Mouse (Mus musculus): ENCODE data around the gene Dusp1. TPM values are rescaled to one million over a fixed set of nuclear protein-coding genes. Genes with fewer than 3 reads are reported as not detected.

The Dusp1 gene
- polyA plus RNA-seq, 1 experiment from 2014 or later: 13.4 TPM

GRCm38 (mm10) chr17:26508345-26508960, 53.5 kb downstream of the Dusp1 start:
- peaks cover 27% of the 10 kb centered on the region for H3K36me3 ChIP-seq (replicated peaks; ENCODE audit: insufficient read depth, low read length)
- under 1% methylated on average over 58 of the region's 58 CpGs for WGBS (ENCODE audit: insufficient replicate concordance)
- peak overlapping the region; percentile 85 for H3K4me2 ChIP-seq (ENCODE audit: low read depth, low read length)
- no peaks in the 10 kb centered on the region for H3K9me3 ChIP-seq (ENCODE audit: low read length)
- H3K4me3 ChIP-seq (ENCODE audit: low read depth, low read length): peak overlapping the region; percentile 76
- DNase-seq (peak; percentile 98), ATAC-seq (peak; percentile 85)
- no peaks in the 10 kb centered on the region for H3K27me3 ChIP-seq (ENCODE audit: insufficient read depth, low read length)
- H3K27ac ChIP-seq (ENCODE audit: low read depth): peak overlapping the region; percentile 99
- peaks cover 45% of the 10 kb centered on the region for H3K4me1 ChIP-seq (ENCODE audit: insufficient read depth)
- H3K9ac ChIP-seq (replicated peaks): peak overlapping the region; percentile 95
- TF ChIP-seq CTCF (IDR thresholded peaks at IDR 0.05; ENCODE audit: low read depth): no peak
- TF ChIP-seq EP300 (IDR thresholded peaks at IDR 0.05; ENCODE audit: low read depth): no peak

GRCm38 (mm10) chr17:26507966-26508344, 54.0 kb downstream of the Dusp1 start:
- H3K9me3 ChIP-seq (ENCODE audit: low read length): no peaks in the 10 kb centered on the region
- peak overlapping the region; percentile 99 for H3K27ac ChIP-seq (ENCODE audit: low read depth)
- H3K4me3 ChIP-seq (ENCODE audit: low read depth, low read length): peak overlapping the region; percentile 76
- peak; percentile 89 for TF ChIP-seq CTCF (IDR thresholded peaks at IDR 0.05; ENCODE audit: low read depth)
- no peak for TF ChIP-seq EP300 (IDR thresholded peaks at IDR 0.05; ENCODE audit: low read depth)
- H3K27me3 ChIP-seq (ENCODE audit: insufficient read depth, low read length): no peaks in the 10 kb centered on the region
- WGBS (ENCODE audit: insufficient replicate concordance): 5% methylated on average over 33 of the region's 46 CpGs
- ATAC-seq (peak; percentile 58), DNase-seq (peak; percentile 87)
- H3K4me1 ChIP-seq (ENCODE audit: insufficient read depth): peaks cover 42% of the 10 kb centered on the region
- H3K36me3 ChIP-seq (replicated peaks; ENCODE audit: insufficient read depth, low read length): peaks cover 27% of the 10 kb centered on the region
- H3K4me2 ChIP-seq (ENCODE audit: low read depth, low read length): peak overlapping the region; percentile 85
- peak overlapping the region; percentile 95 for H3K9ac ChIP-seq (replicated peaks)

- Histone ChIP-seq H3K4me3 (ENCODE audit: low read depth, low read length) (peak overlapping the region; percentile 76), H3K9ac (replicated peaks) (peak overlapping the region; percentile 95), H3K27ac (ENCODE audit: low read depth) (peak overlapping the region; percentile 99), H3K4me2 (ENCODE audit: low read depth, low read length) (peak overlapping the region; percentile 85), H3K27me3 (ENCODE audit: insufficient read depth, low read length) (no peaks in the 10 kb centered on the region), H3K9me3 (ENCODE audit: low read length) (no peaks in the 10 kb centered on the region), H3K36me3 (replicated peaks; ENCODE audit: insufficient read depth, low read length) (peaks cover 27% of the 10 kb centered on the region), H3K4me1 (ENCODE audit: insufficient read depth) (peaks cover 42% of the 10 kb centered on the region)
- TF ChIP-seq CTCF (IDR thresholded peaks at IDR 0.05; ENCODE audit: low read depth) (no peak), EP300 (IDR thresholded peaks at IDR 0.05; ENCODE audit: low read depth) (no peak)
- ATAC-seq: peak; percentile 2
- DNase-seq: peak; percentile 60
- WGBS (ENCODE audit: insufficient replicate concordance): 26% methylated on average over 24 of the region's 24 CpGs
Measured at GRCm38 (mm10) chr17:26506997-26507871, 54.7 kb downstream of the Dusp1 start.

- WGBS (ENCODE audit: insufficient replicate concordance): 74% methylated on average over 14 of the region's 14 CpGs
- H3K27ac ChIP-seq (ENCODE audit: low read depth): peak overlapping the region; percentile 99; the same call in 1 of the 2 replicates
- DNase-seq: peak; percentile 33
Measured at GRCm38 (mm10) chr17:26506031-26506641, 55.8 kb downstream of the Dusp1 start.

GRCm38 (mm10) chr17:26505181-26505581, 56.7 kb downstream of the Dusp1 start:
- Histone ChIP-seq H3K9ac (replicated peaks) (0 out of 2 replicates have a peak overlapping the region, but pooled peaks have one; percentile 36), H3K4me3 (ENCODE audit: low read depth, low read length) (no peak overlapping the region), H3K4me2 (ENCODE audit: low read depth, low read length) (peak overlapping the region; percentile 85), H3K27ac (ENCODE audit: low read depth) (peak overlapping the region; percentile 70; the same call in 1 of the 2 replicates), H3K36me3 (replicated peaks; ENCODE audit: insufficient read depth, low read length) (peaks cover 27% of the 10 kb centered on the region), H3K4me1 (ENCODE audit: insufficient read depth) (peaks cover 25% of the 10 kb centered on the region), H3K9me3 (ENCODE audit: low read length) (no peaks in the 10 kb centered on the region), H3K27me3 (ENCODE audit: insufficient read depth, low read length) (no peaks in the 10 kb centered on the region)
- ATAC-seq (no peak), DNase-seq (no peak)
- TF ChIP-seq EP300 (IDR thresholded peaks at IDR 0.05; ENCODE audit: low read depth) (no peak), CTCF (IDR thresholded peaks at IDR 0.05; ENCODE audit: low read depth) (no peak)
- WGBS (ENCODE audit: insufficient replicate concordance): 78% methylated on average over 3 of the region's 3 CpGs

More at GRCm38 (mm10) chr17:26506031-26506641, 55.8 kb downstream of the Dusp1 start:
- H3K4me1 ChIP-seq (ENCODE audit: insufficient read depth): peaks cover 33% of the 10 kb centered on the region
- H3K36me3 ChIP-seq (replicated peaks; ENCODE audit: insufficient read depth, low read length): peaks cover 27% of the 10 kb centered on the region
- no peak for ATAC-seq
- H3K4me3 ChIP-seq (ENCODE audit: low read depth, low read length): peak overlapping the region; percentile 76
- peak overlapping the region; percentile 85 for H3K4me2 ChIP-seq (ENCODE audit: low read depth, low read length)
- no peaks in the 10 kb centered on the region for H3K27me3 ChIP-seq (ENCODE audit: insufficient read depth, low read length)
- no peak for TF ChIP-seq CTCF (IDR thresholded peaks at IDR 0.05; ENCODE audit: low read depth)
- no peak for TF ChIP-seq EP300 (IDR thresholded peaks at IDR 0.05; ENCODE audit: low read depth)
- H3K9me3 ChIP-seq (ENCODE audit: low read length): no peaks in the 10 kb centered on the region
- H3K9ac ChIP-seq (replicated peaks): peak overlapping the region; percentile 95
